Mouse (Mus musculus): Measurements from ENCODE around the gene Nsg2. TPM values are rescaled to one million over a fixed set of nuclear protein-coding genes. Genes with fewer than 3 reads are reported as not detected.

Gene Nsg2
- polyA plus RNA-seq, 1 experiment from 2014 or later: 185 TPM

DNA sequence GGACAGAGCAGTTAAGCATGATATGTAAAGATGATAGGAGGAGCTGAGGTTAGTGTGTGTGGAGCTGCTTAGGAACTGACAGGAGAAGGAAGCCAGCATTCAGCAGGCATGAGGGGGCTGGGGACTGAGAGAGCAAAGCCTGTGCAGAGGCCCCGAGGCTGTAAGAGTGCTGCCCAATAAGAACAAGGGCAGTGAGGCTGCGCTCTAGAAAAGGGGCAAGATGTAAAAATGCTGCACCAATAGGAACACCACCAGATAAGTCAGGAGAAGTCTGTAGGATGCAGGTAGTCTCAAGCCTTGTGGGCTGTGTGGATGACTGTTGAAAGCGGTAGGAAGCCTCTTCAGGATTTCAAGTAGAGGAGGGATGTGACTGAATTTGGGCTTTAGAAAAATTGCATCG lies 17.9 kb downstream of the Nsg2 start:
- peaks cover 51% of the 10 kb centered on the region for H3K4me1 ChIP-seq
- ATAC-seq (ENCODE audit: low FRiP score): peak; percentile 49; the same call in 1 of the 2 replicates
- H3K27ac ChIP-seq: peak overlapping the region; percentile 93
- 43% methylated on average over 4 of the region's 4 CpGs for WGBS
- H3K4me2 ChIP-seq: no peak overlapping the region
- no peaks in the 10 kb centered on the region for H3K9me3 ChIP-seq
- peaks cover 17% of the 10 kb centered on the region for H3K36me3 ChIP-seq (replicated peaks)
- no peaks in the 10 kb centered on the region for H3K27me3 ChIP-seq
- H3K9ac ChIP-seq: no peak overlapping the region
- H3K4me3 ChIP-seq (replicated peaks): no peak overlapping the region

DNA sequence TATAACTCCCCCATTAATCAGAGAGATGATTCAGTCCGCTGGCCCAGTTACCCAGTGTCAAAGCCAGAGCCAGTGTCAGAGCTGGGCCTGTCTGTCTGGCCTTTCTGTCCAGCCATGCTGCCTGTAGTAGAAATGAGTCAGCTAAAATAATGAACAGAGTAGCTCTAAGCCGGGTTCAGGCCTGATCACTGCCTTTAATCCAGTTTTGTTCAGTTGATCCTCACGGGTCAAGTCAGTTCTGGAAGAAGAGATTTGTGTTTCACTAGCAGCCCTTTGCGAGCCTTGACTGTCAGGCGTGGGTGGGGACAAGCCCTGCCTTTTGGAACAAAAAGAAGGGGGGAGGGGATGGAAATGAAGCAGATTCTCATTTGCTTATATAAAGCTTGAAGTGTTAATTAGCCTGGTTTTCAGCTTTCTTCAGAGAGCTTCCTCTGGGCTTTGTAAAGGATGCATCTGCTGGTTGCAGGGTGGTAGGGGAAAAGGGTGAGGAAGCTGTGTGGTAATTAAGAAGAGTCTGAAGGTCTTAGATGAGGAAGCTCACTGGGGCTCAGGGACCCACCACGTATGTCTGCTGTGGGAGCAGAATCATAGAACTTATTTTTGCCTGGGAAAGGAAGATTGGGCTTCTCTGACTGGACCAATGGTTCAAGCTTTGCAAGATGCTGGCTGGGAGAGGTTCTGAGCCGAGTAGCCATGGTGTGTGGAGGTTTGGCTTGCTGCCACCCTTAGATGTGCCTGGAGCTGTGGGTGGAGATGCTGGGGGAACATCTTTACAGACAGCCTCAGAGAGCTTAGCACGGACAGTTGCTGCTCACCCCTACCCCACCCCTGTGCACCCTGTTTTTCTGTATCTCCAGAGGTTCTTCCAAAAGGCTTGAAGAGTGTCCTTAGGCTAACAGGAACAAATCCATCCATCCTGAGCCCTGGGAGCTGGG lies 20.0 kb downstream of the Nsg2 start:
- H3K27ac ChIP-seq: peak overlapping the region; percentile 93
- 19% methylated on average over 8 of the region's 8 CpGs for WGBS
- peaks cover 61% of the 10 kb centered on the region for H3K4me1 ChIP-seq
- peak overlapping the region; percentile 42; the same call in 1 of the 2 replicates for H3K9ac ChIP-seq
- ATAC-seq (ENCODE audit: low FRiP score): peak; percentile 77
- no peaks in the 10 kb centered on the region for H3K27me3 ChIP-seq
- peaks cover 14% of the 10 kb centered on the region for H3K36me3 ChIP-seq (replicated peaks)
- H3K4me2 ChIP-seq: peak overlapping the region; percentile 31
- no peaks in the 10 kb centered on the region for H3K9me3 ChIP-seq
- H3K4me3 ChIP-seq (replicated peaks): no peak overlapping the region

DNA sequence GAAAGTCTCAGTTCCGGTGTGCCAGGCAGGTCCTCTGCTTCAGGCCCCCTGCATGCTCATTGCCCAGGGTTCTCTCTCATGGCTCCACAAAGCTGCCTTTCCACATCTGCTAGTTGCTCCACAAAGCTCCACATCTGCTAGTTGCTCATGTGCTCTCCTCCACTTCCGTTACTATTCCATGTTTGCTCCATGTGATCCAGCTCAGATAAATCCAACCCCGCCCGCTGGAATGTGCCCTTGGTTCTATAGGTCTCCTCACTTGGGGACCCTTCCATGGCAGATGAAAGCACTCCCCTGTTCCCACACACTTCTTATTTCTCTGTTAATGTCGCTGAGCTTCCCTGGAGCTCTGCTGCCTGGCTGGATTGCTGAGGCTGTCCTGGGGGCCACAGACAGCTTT lies 26.4 kb downstream of the Nsg2 start:
- H3K4me1 ChIP-seq: peaks cover 57% of the 10 kb centered on the region
- WGBS: 74% methylated on average over 5 of the region's 5 CpGs
- H3K9me3 ChIP-seq: no peaks in the 10 kb centered on the region
- H3K9ac ChIP-seq: no peak overlapping the region
- no peaks in the 10 kb centered on the region for H3K27me3 ChIP-seq
- no peak overlapping the region for H3K4me3 ChIP-seq (replicated peaks)
- peak overlapping the region; percentile 88 for H3K27ac ChIP-seq
- no peak for ATAC-seq (ENCODE audit: low FRiP score)
- H3K4me2 ChIP-seq: no peak overlapping the region
- peaks cover 17% of the 10 kb centered on the region for H3K36me3 ChIP-seq (replicated peaks)

DNA sequence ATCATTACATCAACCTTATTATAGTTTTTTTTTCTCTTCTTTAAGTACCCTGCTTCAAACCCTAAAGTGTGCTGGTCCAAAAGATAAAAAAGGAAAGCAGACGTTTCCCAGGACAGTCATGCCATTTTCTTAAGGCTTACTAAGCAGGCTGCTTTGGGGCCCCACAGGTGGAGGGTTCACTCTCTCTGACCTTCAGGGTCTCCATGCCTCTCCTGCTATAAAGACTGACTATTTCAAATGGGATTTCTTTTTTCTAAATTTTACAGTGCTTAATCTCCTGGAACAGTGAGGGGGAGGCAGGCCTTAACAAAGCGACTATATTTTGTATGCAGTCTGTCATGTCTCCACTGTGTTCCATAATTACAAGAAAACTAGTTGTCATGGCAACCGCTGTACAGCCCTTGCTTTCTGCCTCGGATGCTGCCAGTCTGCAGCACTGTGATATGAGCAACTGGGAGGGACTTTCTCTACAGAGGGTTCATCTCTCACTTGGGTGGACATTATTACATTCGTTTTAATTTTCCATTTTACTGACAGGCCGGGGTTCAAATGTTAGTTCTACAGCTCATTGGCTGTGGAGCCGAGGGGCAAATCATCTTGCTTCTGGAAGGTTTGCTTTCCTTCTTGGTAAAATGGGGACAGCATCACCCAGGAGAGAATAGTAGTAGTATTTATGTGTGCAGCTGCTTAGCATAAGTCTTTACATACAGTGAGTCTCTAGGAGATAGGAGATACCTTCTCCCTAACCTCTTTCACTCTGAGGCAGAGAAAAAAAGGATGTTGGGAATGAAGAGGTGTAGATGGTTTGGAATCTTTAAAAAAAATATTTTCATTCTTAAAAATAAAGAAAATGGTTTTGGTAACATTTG lies 27.4 kb downstream of the Nsg2 start:
- H3K4me2 ChIP-seq: peak overlapping the region; percentile 21
- no peaks in the 10 kb centered on the region for H3K9me3 ChIP-seq
- no peaks in the 10 kb centered on the region for H3K27me3 ChIP-seq
- H3K4me1 ChIP-seq: peaks cover 60% of the 10 kb centered on the region
- no peak overlapping the region for H3K9ac ChIP-seq
- peak; percentile 96 for ATAC-seq (ENCODE audit: low FRiP score)
- WGBS: 41% methylated on average over 7 of the region's 7 CpGs
- H3K36me3 ChIP-seq (replicated peaks): peaks cover 12% of the 10 kb centered on the region
- H3K4me3 ChIP-seq (replicated peaks): no peak overlapping the region
- H3K27ac ChIP-seq: peak overlapping the region; percentile 88

DNA sequence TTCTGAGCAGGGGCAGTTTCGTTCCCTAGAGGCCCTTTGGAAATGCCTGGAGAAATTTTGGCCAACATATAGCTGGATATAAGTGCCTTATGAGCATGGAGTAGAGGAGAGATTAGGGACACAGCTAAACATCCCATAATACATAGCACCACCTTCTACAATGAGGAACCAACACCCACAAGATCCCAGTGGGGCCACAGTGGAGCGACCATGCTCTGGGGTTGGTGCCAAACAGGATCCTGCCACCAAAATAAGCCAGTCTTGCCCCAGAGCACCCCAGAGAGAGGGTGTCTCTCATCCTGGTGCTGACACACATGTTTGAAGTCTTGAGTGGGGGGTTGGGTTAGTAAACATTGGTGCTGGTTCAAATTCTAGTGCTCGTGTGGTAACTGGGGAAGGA lies 28.3 kb downstream of the Nsg2 start:
- no peaks in the 10 kb centered on the region for H3K9me3 ChIP-seq
- no peak overlapping the region for H3K4me2 ChIP-seq
- H3K27me3 ChIP-seq: no peaks in the 10 kb centered on the region
- peaks cover 8% of the 10 kb centered on the region; the same call in 1 of the 2 replicates for H3K36me3 ChIP-seq (replicated peaks)
- peaks cover 66% of the 10 kb centered on the region for H3K4me1 ChIP-seq
- peak overlapping the region; percentile 46; the same call in 1 of the 2 replicates for H3K27ac ChIP-seq
- H3K4me3 ChIP-seq (replicated peaks): no peak overlapping the region
- H3K9ac ChIP-seq: no peak overlapping the region
- 83% methylated on average over 3 of the region's 3 CpGs for WGBS
- no peak for ATAC-seq (ENCODE audit: low FRiP score)

DNA sequence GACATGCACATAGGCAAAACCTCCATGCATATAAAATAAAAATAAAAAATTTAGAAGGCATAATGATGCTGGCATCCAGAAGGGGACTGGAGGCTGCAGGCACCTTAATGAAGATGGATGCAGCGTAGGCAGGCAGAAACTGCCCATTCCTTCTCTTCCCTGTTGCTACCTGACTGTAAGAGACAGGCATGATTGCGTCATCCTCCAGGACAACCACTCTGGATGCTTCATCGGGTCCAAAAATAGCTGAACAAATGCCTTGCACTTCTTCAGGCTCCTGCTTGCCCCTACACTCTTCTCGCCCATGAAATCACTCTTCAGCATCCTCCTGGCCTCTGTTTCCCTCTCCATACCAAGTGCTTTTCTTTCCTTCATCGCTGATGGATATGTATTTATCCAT lies 29.1 kb downstream of the Nsg2 start:
- Histone ChIP-seq H3K27ac (0 out of 2 replicates have a peak overlapping the region, but pooled peaks have one; percentile 5), H3K4me1 (peaks cover 67% of the 10 kb centered on the region)
- WGBS: 97% methylated on average over 5 of the region's 5 CpGs

DNA sequence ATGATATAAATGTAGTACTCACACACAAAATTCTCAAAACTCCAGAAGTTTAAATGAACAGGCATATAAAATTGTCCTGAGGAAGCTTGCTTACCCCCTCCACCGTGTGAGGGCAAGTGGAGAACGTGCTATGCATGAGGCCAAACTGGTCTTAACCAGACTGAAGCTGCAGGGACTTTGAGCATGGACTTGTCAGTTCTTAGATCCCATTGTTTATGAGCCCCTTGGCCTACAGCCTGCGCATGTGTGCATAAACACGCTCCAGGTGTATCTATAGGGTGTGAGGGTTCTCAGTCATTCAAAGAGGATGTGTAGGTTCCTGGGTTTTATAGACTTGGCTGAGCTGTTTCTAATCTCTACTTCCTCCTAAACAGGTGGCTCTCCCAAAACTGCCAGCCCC lies 31.1 kb downstream of the Nsg2 start:
- no peak overlapping the region for H3K4me2 ChIP-seq
- H3K4me3 ChIP-seq (replicated peaks): no peak overlapping the region
- peaks cover 52% of the 10 kb centered on the region for H3K4me1 ChIP-seq
- WGBS: 93% methylated on average over 4 of the region's 4 CpGs
- H3K27ac ChIP-seq: no peak overlapping the region
- no peak overlapping the region for H3K9ac ChIP-seq
- H3K9me3 ChIP-seq: no peaks in the 10 kb centered on the region
- H3K27me3 ChIP-seq: no peaks in the 10 kb centered on the region
- no peak for ATAC-seq (ENCODE audit: low FRiP score)
- peaks cover 9% of the 10 kb centered on the region; the same call in 1 of the 2 replicates for H3K36me3 ChIP-seq (replicated peaks)

More for the DNA sequence above, 29.1 kb downstream of the Nsg2 start:
- Histone ChIP-seq H3K27me3 (no peaks in the 10 kb centered on the region), H3K9me3 (no peaks in the 10 kb centered on the region), H3K36me3 (replicated peaks) (peaks cover 8% of the 10 kb centered on the region; the same call in 1 of the 2 replicates), H3K9ac (no peak overlapping the region), H3K4me2 (no peak overlapping the region), H3K4me3 (replicated peaks) (no peak overlapping the region)
- ATAC-seq (ENCODE audit: low FRiP score): no peak

DNA sequence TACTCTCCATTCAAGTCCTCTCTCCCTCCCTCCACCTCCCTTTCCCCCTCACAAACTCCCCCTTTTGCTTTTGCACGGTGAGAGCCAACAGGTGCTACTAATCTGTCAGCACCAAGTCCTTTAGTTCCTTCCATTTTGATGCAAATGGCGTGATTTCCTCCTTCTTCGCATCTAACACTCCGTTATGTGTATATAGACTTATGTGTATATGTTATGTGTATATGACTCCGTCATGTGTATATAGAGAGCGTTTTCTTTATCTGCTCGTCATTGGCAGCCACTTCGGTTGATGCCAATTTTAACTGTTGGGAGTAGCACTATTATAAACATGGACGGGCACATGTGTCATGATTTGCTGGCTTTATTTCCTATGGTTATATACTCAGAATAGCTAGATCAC lies 31.8 kb downstream of the Nsg2 start:
- Histone ChIP-seq H3K4me3 (replicated peaks) (no peak overlapping the region), H3K9ac (no peak overlapping the region), H3K36me3 (replicated peaks) (peaks cover 9% of the 10 kb centered on the region; the same call in 1 of the 2 replicates), H3K9me3 (no peaks in the 10 kb centered on the region), H3K27ac (no peak overlapping the region), H3K4me2 (no peak overlapping the region), H3K27me3 (no peaks in the 10 kb centered on the region), H3K4me1 (peaks cover 46% of the 10 kb centered on the region)
- WGBS: 83% methylated on average over 9 of the region's 9 CpGs
- ATAC-seq (ENCODE audit: low FRiP score): no peak

DNA sequence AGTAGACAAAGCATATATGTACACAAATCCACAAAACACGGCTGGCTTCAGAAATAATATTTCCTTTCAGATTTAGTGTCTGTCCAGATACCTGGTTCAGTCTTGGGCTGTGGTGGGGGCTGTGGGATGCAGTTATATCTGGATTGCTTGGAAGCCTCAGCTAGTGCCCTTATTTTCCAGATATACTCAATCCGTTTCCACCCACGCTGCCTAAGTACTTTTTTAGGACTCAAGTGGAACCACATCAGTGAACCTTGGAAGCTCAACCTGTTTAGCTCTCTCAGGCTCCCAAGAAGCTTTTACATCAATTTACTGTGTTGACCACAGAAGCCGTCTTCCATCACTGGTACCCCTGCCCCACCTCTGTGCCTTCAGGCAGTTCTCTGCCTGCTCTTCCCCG lies 35.6 kb downstream of the Nsg2 start:
- Histone ChIP-seq H3K4me3 (replicated peaks) (no peak overlapping the region), H3K27me3 (no peaks in the 10 kb centered on the region), H3K36me3 (replicated peaks) (peaks cover 5% of the 10 kb centered on the region; the same call in 1 of the 2 replicates), H3K4me2 (no peak overlapping the region), H3K4me1 (peaks cover 28% of the 10 kb centered on the region), H3K27ac (no peak overlapping the region), H3K9ac (no peak overlapping the region), H3K9me3 (no peaks in the 10 kb centered on the region)
- no peak for ATAC-seq (ENCODE audit: low FRiP score)
- WGBS: 83% methylated on average over 5 of the region's 5 CpGs

DNA sequence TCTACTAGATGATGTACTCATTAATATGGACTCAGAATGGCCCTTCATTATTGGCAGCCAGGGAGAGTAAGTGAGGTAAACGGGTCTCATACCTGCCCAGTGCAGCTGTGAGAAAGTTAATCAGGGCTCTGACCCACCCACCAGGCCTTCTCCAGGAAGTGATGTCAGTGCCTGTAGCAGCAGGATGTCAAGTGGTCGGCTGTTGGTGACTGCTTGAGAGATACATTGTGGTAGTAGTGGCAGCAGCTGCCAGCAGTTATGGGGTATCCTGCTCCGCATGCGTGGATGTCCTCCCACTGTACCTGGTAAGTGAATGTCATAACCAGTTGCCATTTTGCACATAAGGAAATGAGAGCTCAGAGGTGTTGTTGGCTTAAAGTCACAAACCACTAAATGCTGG lies 39.4 kb downstream of the Nsg2 start:
- Histone ChIP-seq H3K27ac (0 out of 2 replicates have a peak overlapping the region, but pooled peaks have one; percentile 16), H3K9me3 (no peaks in the 10 kb centered on the region), H3K36me3 (replicated peaks) (peaks cover 5% of the 10 kb centered on the region; the same call in 1 of the 2 replicates), H3K4me2 (no peak overlapping the region), H3K4me1 (peaks cover 13% of the 10 kb centered on the region), H3K4me3 (replicated peaks) (no peak overlapping the region), H3K27me3 (no peaks in the 10 kb centered on the region), H3K9ac (no peak overlapping the region)
- ATAC-seq (ENCODE audit: low FRiP score): no peak
- WGBS: 74% methylated on average over 4 of the region's 4 CpGs

DNA sequence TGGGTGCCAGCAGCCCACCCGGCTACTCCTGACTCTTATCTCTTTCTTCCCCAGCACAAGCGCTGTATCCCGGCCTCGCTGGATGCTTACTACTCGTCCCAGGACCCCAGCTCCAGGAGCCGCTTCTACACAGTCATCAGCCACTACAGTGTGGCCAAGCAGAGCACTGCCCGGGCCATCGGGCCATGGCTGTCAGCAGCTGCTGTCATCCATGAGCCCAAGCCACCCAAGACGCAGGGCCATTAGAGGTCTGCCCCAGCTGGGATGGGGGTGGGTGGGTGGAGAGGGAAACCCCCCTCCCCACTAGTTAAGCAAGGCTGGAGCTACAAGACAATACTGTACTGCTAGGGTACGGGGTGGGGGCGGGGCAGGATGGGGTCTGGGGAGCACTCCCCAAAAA lies 57.1 kb downstream of the Nsg2 start:
- Histone ChIP-seq H3K27me3 (no peaks in the 10 kb centered on the region), H3K36me3 (replicated peaks) (peaks cover 37% of the 10 kb centered on the region), H3K4me2 (no peak overlapping the region), H3K9me3 (no peaks in the 10 kb centered on the region), H3K4me3 (replicated peaks) (no peak overlapping the region), H3K4me1 (peaks cover 17% of the 10 kb centered on the region), H3K27ac (0 out of 2 replicates have a peak overlapping the region, but pooled peaks have one; percentile 31), H3K9ac (no peak overlapping the region)
- WGBS: 83% methylated on average over 11 of the region's 11 CpGs
- ATAC-seq (ENCODE audit: low FRiP score): 0 out of 2 replicates have a peak, but pooled peaks have one; percentile 27

DNA sequence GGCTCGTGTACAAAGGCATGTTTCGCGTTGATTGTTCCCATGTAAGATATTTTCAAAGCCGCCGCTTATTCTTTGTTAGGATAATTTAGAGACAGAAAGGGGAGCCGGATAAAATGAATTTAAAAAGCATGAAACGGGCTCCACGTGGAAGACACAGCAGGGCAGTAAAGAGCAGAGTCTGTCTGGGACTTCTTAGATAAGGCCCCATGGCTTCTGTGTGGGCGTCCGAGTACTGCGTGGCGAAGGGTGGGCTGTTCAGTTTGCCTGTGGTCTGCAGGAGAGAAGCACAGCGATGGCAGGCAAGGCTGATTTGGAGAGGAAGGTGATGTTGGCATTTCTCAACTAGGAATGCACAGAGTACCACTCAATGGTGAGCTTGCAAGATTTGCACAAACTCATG lies 57.6 kb downstream of the Nsg2 start:
- no peak for ATAC-seq (ENCODE audit: low FRiP score)
- Histone ChIP-seq H3K9me3 (no peaks in the 10 kb centered on the region), H3K4me2 (no peak overlapping the region), H3K36me3 (replicated peaks) (peaks cover 37% of the 10 kb centered on the region), H3K9ac (no peak overlapping the region), H3K27ac (0 out of 2 replicates have a peak overlapping the region, but pooled peaks have one; percentile 31), H3K4me3 (replicated peaks) (no peak overlapping the region), H3K27me3 (no peaks in the 10 kb centered on the region), H3K4me1 (peaks cover 19% of the 10 kb centered on the region)
- WGBS: 60% methylated on average over 13 of the region's 13 CpGs
